Mouse (Mus musculus): Measurements from ENCODE around the gene Vax1. TPM values are rescaled to one million over a fixed set of nuclear protein-coding genes. Genes with fewer than 3 reads are reported as not detected.
A peak's percentile ranks its signal among the peaks of the same experiment; 100 is the strongest.

The Vax1 gene
- polyA plus RNA-seq, 1 experiment: not detected

DNA sequence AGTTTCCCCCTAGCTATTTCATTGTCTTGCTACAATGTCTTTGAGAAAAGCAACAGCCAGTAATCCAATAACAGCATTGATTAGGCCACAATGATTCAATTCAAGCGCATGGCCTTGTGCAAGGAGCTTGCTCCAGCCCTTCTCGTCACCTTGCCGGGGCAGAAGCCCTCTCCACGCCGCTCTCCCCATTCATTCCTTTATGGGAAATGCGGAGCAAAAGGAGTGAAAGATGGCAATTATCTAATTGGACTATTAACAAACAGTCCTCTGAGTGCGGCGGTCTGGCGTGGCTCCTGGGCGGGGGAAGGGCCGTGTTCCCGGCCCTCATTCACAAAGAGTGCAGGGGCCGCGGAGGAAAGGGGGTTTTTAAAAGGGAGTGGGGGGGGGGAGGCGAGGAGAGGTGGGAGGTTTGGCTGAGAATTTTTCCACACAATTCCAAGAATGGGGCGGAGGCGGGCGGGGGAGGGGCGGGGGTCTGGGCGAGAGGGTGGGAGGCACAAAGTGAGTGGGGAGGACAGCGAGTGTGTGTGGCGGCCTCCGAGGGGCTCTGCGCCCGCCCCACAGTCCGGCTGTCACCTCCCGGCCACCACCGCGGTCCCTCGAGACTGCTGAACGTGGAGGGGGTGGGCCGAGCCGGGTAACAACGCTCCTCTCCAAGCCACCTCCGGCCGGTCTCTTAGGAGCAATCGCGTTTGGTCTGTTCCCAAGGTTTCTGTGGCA is 1.5 kb upstream of the Vax1 start:
- no peak overlapping the region for H3K4me3 ChIP-seq (replicated peaks; ENCODE audit: extremely low read depth, low read depth, low read length)
- H3K4me1 ChIP-seq (ENCODE audit: control insufficient read depth, insufficient read depth, low read length): peaks cover 12% of the 10 kb centered on the region
- TF ChIP-seq CTCF (IDR thresholded peaks at IDR 0.05; ENCODE audit: insufficient read depth, low read length) (no peak), POLR2A (IDR thresholded peaks at IDR 0.05; ENCODE audit: borderline replicate concordance, extremely low read depth, low read depth, low read length) (no peak)
- WGBS: 3% methylated on average over 35 of the region's 38 CpGs
- no peak for DNase-seq

GRCm38 (mm10) chr19:59170766-59171095 is 875 bp upstream of the Vax1 start:
- 1% methylated on average over 6 of the region's 6 CpGs for WGBS
- TF ChIP-seq CTCF (IDR thresholded peaks at IDR 0.05; ENCODE audit: insufficient read depth, low read length) (no peak), POLR2A (IDR thresholded peaks at IDR 0.05; ENCODE audit: borderline replicate concordance, extremely low read depth, low read depth, low read length) (no peak)
- no peak for DNase-seq
- Histone ChIP-seq H3K4me3 (replicated peaks; ENCODE audit: extremely low read depth, low read depth, low read length) (no peak overlapping the region), H3K4me1 (ENCODE audit: control insufficient read depth, insufficient read depth, low read length) (peaks cover 12% of the 10 kb centered on the region)

GRCm38 (mm10) chr19:59169143-59169935 is 517 bp downstream of the Vax1 start:
- no peak for DNase-seq
- H3K4me1 ChIP-seq (ENCODE audit: control insufficient read depth, insufficient read depth, low read length): peaks cover 12% of the 10 kb centered on the region
- TF ChIP-seq POLR2A (IDR thresholded peaks at IDR 0.05; ENCODE audit: borderline replicate concordance, extremely low read depth, low read depth, low read length) (no peak), CTCF (IDR thresholded peaks at IDR 0.05; ENCODE audit: insufficient read depth, low read length) (no peak)
- H3K4me3 ChIP-seq (replicated peaks; ENCODE audit: extremely low read depth, low read depth, low read length): no peak overlapping the region
- WGBS: 1% methylated on average over 65 of the region's 65 CpGs

- no peak overlapping the region for H3K4me3 ChIP-seq (replicated peaks; ENCODE audit: extremely low read depth, low read depth, low read length)
- peaks cover 12% of the 10 kb centered on the region for H3K4me1 ChIP-seq (ENCODE audit: control insufficient read depth, insufficient read depth, low read length)
- 6% methylated on average over 17 of the region's 17 CpGs for WGBS
- TF ChIP-seq CTCF (IDR thresholded peaks at IDR 0.05; ENCODE audit: insufficient read depth, low read length) (no peak), POLR2A (IDR thresholded peaks at IDR 0.05; ENCODE audit: borderline replicate concordance, extremely low read depth, low read depth, low read length) (no peak)
- no peak for DNase-seq
Observed at GRCm38 (mm10) chr19:59168386-59168905, 1.4 kb downstream of the Vax1 start.

DNA sequence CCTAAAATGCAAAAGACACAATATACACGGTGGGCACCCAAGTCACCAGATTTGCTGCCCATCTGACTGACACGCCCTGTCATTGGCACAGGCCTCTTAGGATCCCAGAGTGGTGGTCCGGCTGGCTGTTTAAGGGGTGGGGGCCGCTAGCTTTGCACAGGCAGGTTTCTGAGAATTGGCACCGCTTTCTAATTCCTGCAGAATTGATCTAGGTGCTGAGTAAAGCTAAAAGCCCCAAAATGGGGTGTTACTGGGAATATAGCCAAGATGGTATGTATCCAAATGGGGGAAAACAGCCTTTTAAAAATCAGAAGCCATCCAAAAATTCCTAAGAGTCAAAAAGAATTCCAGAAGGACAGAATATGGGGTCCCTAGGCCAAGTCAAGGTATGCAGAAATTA is 2.0 kb downstream of the Vax1 start:
- H3K4me3 ChIP-seq (replicated peaks; ENCODE audit: extremely low read depth, low read depth, low read length): no peak overlapping the region
- WGBS: 56% methylated on average over 5 of the region's 5 CpGs
- TF ChIP-seq POLR2A (IDR thresholded peaks at IDR 0.05; ENCODE audit: borderline replicate concordance, extremely low read depth, low read depth, low read length) (no peak), CTCF (IDR thresholded peaks at IDR 0.05; ENCODE audit: insufficient read depth, low read length) (no peak)
- DNase-seq: no peak
- H3K4me1 ChIP-seq (ENCODE audit: control insufficient read depth, insufficient read depth, low read length): peaks cover 12% of the 10 kb centered on the region

DNA sequence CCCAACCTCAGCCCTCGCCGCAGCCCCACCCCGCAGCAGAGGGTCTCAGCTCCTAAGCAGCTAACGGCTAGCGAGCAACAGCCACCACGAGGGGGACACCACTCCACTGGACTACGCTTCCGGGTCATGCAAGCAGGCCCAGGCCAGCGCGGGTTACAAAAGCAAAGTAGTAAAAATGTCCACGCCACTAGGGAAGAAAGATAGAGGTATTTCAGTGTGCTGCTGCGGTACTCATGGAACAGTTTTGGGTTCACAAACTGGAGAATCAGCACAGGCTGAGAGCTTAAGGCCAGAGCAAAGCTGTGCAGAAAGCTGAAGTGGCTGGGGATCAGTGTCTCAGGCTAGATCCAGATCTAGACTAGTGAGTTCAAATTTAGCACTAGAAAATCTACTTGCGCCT is 3.0 kb downstream of the Vax1 start:
- no peak overlapping the region for H3K4me3 ChIP-seq (replicated peaks; ENCODE audit: extremely low read depth, low read depth, low read length)
- 16% methylated on average over 13 of the region's 13 CpGs for WGBS
- DNase-seq: no peak
- peaks cover 11% of the 10 kb centered on the region for H3K4me1 ChIP-seq (ENCODE audit: control insufficient read depth, insufficient read depth, low read length)
- TF ChIP-seq POLR2A (IDR thresholded peaks at IDR 0.05; ENCODE audit: borderline replicate concordance, extremely low read depth, low read depth, low read length) (no peak), CTCF (IDR thresholded peaks at IDR 0.05; ENCODE audit: insufficient read depth, low read length) (no peak)

DNA sequence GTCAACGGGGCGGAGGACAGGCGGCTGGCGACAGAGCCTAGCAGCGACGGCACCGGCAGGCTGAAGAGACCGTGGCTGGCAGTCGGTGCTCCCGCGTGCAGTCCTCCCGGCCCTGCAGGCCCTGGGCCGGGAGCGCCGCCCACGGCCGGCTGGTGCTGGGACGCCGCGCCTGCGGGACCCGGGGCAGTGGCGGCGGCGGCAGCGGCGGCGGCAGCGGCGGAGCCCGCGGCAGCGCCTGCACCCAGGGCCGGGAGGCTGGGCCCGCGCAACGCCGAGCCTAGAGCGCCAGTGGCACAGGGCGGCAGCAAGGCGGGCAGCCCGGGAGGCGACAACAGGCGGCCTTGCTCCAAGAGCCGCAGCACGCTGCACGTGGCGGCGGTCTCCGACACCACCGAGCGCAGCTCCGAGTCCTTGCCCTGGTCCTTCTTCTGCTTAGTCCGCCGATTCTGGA is 3.5 kb downstream of the Vax1 start:
- peak; percentile 11 for DNase-seq
- Histone ChIP-seq H3K4me3 (replicated peaks; ENCODE audit: extremely low read depth, low read depth, low read length) (no peak overlapping the region), H3K4me1 (ENCODE audit: control insufficient read depth, insufficient read depth, low read length) (peaks cover 9% of the 10 kb centered on the region; the same call in 1 of the 2 replicates)
- TF ChIP-seq CTCF (IDR thresholded peaks at IDR 0.05; ENCODE audit: insufficient read depth, low read length) (no peak), POLR2A (IDR thresholded peaks at IDR 0.05; ENCODE audit: borderline replicate concordance, extremely low read depth, low read depth, low read length) (no peak)
- WGBS: 3% methylated on average over 50 of the region's 55 CpGs

GRCm38 (mm10) chr19:59165577-59165976 is 4.3 kb downstream of the Vax1 start:
- DNase-seq: no peak
- Histone ChIP-seq H3K4me3 (replicated peaks; ENCODE audit: extremely low read depth, low read depth, low read length) (no peak overlapping the region), H3K4me1 (ENCODE audit: control insufficient read depth, insufficient read depth, low read length) (peaks cover 9% of the 10 kb centered on the region; the same call in 1 of the 2 replicates)
- WGBS: 10% methylated on average over 7 of the region's 7 CpGs
- TF ChIP-seq POLR2A (IDR thresholded peaks at IDR 0.05; ENCODE audit: borderline replicate concordance, extremely low read depth, low read depth, low read length): no peak
- TF ChIP-seq CTCF (IDR thresholded peaks at IDR 0.05; ENCODE audit: insufficient read depth, low read length): no peak

GRCm38 (mm10) chr19:59164896-59165560 is 4.8 kb downstream of the Vax1 start:
- no peak for DNase-seq
- no peak for TF ChIP-seq CTCF (IDR thresholded peaks at IDR 0.05; ENCODE audit: insufficient read depth, low read length)
- no peak for TF ChIP-seq POLR2A (IDR thresholded peaks at IDR 0.05; ENCODE audit: borderline replicate concordance, extremely low read depth, low read depth, low read length)
- H3K4me3 ChIP-seq (replicated peaks; ENCODE audit: extremely low read depth, low read depth, low read length): no peak overlapping the region
- WGBS: 16% methylated on average over 16 of the region's 16 CpGs
- H3K4me1 ChIP-seq (ENCODE audit: control insufficient read depth, insufficient read depth, low read length): peaks cover 7% of the 10 kb centered on the region; the same call in 1 of the 2 replicates

Measured in lung, adult 2 months (tissue).